Mouse (Mus musculus): ENCODE data around the gene Nr1h3. TPM values are rescaled to one million over a fixed set of nuclear protein-coding genes. Genes with fewer than 3 reads are reported as not detected.

Gene Nr1h3
- polyA plus RNA-seq (2015; fragmentation: Nextera tagmentation; extraction: Ambion mirVana): 2.3 and 2.7 TPM in 2 replicates

GRCm38 (mm10) chr2:91202222-91202971, at the start of gene Nr1h3, which contains the start of gene Acp2:
Nr1h3 (minus strand) TSS chr2:91202834.
Acp2 (plus strand) TSS chr2:91202885.

GRCm38 (mm10) chr2:91236601-91237510, 34.2 kb upstream of the Nr1h3 start, which contains the start of gene Ddb2:
Ddb2 (minus strand) TSS chr2:91236982.

GRCm38 (mm10) chr2:91183711-91184405, 18.8 kb downstream of the Nr1h3 start, which contains the start of gene Madd:
Madd (minus strand) TSS chr2:91183837.

Other genes starting within 250 kb of the Nr1h3 start
- gene Rapsn, start 167.2 kb downstream of the Nr1h3 start, polyA plus RNA-seq (2015; fragmentation: Nextera tagmentation; extraction: Ambion mirVana): 0.57 and 0.60 TPM in 2 replicates
- 209 and 226 TPM in 2 replicates for gene Psmc3, start 148.8 kb downstream of the Nr1h3 start, polyA plus RNA-seq (2015; fragmentation: Nextera tagmentation; extraction: Ambion mirVana)
- 47.2 and 55.7 TPM in 2 replicates for gene Slc39a13, start 132.4 kb downstream of the Nr1h3 start, polyA plus RNA-seq (2015; fragmentation: Nextera tagmentation; extraction: Ambion mirVana)
- 8.5 and 23.8 TPM in 2 replicates for gene Spi1, start 120.4 kb downstream of the Nr1h3 start, polyA plus RNA-seq (2015; fragmentation: Nextera tagmentation; extraction: Ambion mirVana)
- 0.16 TPM in 2 replicates for gene Mybpc3, start 84.7 kb downstream of the Nr1h3 start, polyA plus RNA-seq (2015; fragmentation: Nextera tagmentation; extraction: Ambion mirVana)
- 4.6 and 4.8 TPM in 2 replicates for gene Madd, start 19.0 kb downstream of the Nr1h3 start, polyA plus RNA-seq (2015; fragmentation: Nextera tagmentation; extraction: Ambion mirVana)
- 17.1 and 18.3 TPM in 2 replicates for gene Acp2, start 51 bp upstream of the Nr1h3 start, polyA plus RNA-seq (2015; fragmentation: Nextera tagmentation; extraction: Ambion mirVana)
- 6.1 and 7.0 TPM in 2 replicates for gene Ddb2, start 34.1 kb upstream of the Nr1h3 start, polyA plus RNA-seq (2015; fragmentation: Nextera tagmentation; extraction: Ambion mirVana)
- gene Pacsin3, start 53.1 kb upstream of the Nr1h3 start, polyA plus RNA-seq (2015; fragmentation: Nextera tagmentation; extraction: Ambion mirVana): 16.4 and 19.4 TPM in 2 replicates
- 49.2 and 52.0 TPM in 2 replicates for gene Arfgap2, start 62.1 kb upstream of the Nr1h3 start, polyA plus RNA-seq (2015; fragmentation: Nextera tagmentation; extraction: Ambion mirVana)
- gene 1110051M20Rik, start 241.9 kb upstream of the Nr1h3 start, polyA plus RNA-seq (2015; fragmentation: Nextera tagmentation; extraction: Ambion mirVana): 21.9 and 23.7 TPM in 2 replicates